Mouse (Mus musculus) heart, postnatal 14 days (tissue): ENCODE measurements at regions not wholly inside any gene's neighbourhood (a gene's known extent, or its start where the extent isn't known, plus 50 kb on each side); places are given as distances from the start of the nearest gene placed in this dataset.

Experiments used
- DNase-seq, 2 experiments: peaks; one replicate each; pipeline ENCODE4 v3.0.0; 2021 to 2022
- intact Hi-C: fragments of 180-260 bp; cut with DNase I; formaldehyde crosslinking; loops from one replicate; pipeline ENCODE4 v1.15.1; 2025

- peak; percentile 40 to 44 for DNase-seq
- intact Hi-C loops, result no loop called here
Observed at GRCm38 (mm10) chr15:59954345-59954744, 62.1 kb downstream of the 4933412E24Rik start.

GRCm38 (mm10) chr15:59953857-59954256 is 62.6 kb downstream of the 4933412E24Rik start:
- intact Hi-C loops, result no loop called here
- no peak for DNase-seq

- DNase-seq, result peak in 1 of 2 experiments; percentile 3
- intact Hi-C loops, result no loop called here
Observed at GRCm38 (mm10) chr15:59950617-59951216, 65.7 kb downstream of the 4933412E24Rik start.

GRCm38 (mm10) chr15:59945208-59945607 is 71.2 kb downstream of the 4933412E24Rik start:
- intact Hi-C loops, result no loop called here

GRCm38 (mm10) chr15:59936486-59936885 is 79.9 kb downstream of the 4933412E24Rik start:
- no peak for DNase-seq
- intact Hi-C loops, result no loop called here

More at GRCm38 (mm10) chr15:59945208-59945607, 71.2 kb downstream of the 4933412E24Rik start:
- DNase-seq, result no peak

GRCm38 (mm10) chr15:59913860-59914259 is 102.6 kb downstream of the 4933412E24Rik start:
- DNase-seq, result no peak
- intact Hi-C loops, result no loop called here

- intact Hi-C loops, result loop anchor here (10.0 kb wide), 1 partner anchor 1187 kb away; no protein-coding TSS in a partner anchor
- no peak for DNase-seq
Observed at GRCm38 (mm10) chr15:59908300-59908699, 108.1 kb downstream of the 4933412E24Rik start.

- DNase-seq, result peak in 1 of 2 experiments; percentile 7
- intact Hi-C loops, result loop anchor here (10.0 kb wide), 1 partner anchor 1189 kb away; no protein-coding TSS in a partner anchor
Observed at GRCm38 (mm10) chr15:59905832-59906797, 110.3 kb downstream of the 4933412E24Rik start.

- no peak for DNase-seq
- intact Hi-C loops, result loop anchor here (10.0 kb wide), 1 partner anchor 1190 kb away; no protein-coding TSS in a partner anchor
Observed at GRCm38 (mm10) chr15:59904741-59905140, 111.7 kb downstream of the 4933412E24Rik start.

GRCm38 (mm10) chr15:59888996-59889395 is 127.4 kb downstream of the 4933412E24Rik start:
- DNase-seq, result no peak
- intact Hi-C loops, result no loop called here

GRCm38 (mm10) chr15:59888131-59888459 is 128.3 kb downstream of the 4933412E24Rik start:
- no peak for DNase-seq
- intact Hi-C loops, result no loop called here

- no peak for DNase-seq
- intact Hi-C loops, result no loop called here
Observed at GRCm38 (mm10) chr15:59887381-59888130, 128.9 kb downstream of the 4933412E24Rik start.

- no peak for DNase-seq
- intact Hi-C loops, result no loop called here
Observed at GRCm38 (mm10) chr15:59886036-59886435, 130.4 kb downstream of the 4933412E24Rik start.

GRCm38 (mm10) chr15:59882444-59882843 is 134.0 kb downstream of the 4933412E24Rik start:
- DNase-seq, result no peak
- intact Hi-C loops, result no loop called here

- intact Hi-C loops, result no loop called here
- no peak for DNase-seq
Observed at GRCm38 (mm10) chr15:59880426-59880825, 136.0 kb downstream of the 4933412E24Rik start.

- intact Hi-C loops, result no loop called here
- DNase-seq, result no peak
Observed at GRCm38 (mm10) chr15:59879311-59879710, 137.1 kb downstream of the 4933412E24Rik start.

- intact Hi-C loops, result no loop called here
Observed at GRCm38 (mm10) chr15:59876279-59876742, 140.1 kb downstream of the 4933412E24Rik start.

GRCm38 (mm10) chr15:59866701-59867100 is 149.7 kb downstream of the 4933412E24Rik start:
- no peak for DNase-seq
- intact Hi-C loops, result loop anchor here (5.0 kb wide), 1 partner anchor 474 kb away; no protein-coding TSS in a partner anchor

More at GRCm38 (mm10) chr15:59876279-59876742, 140.1 kb downstream of the 4933412E24Rik start:
- no peak for DNase-seq

GRCm38 (mm10) chr15:59864746-59865499 is 151.5 kb downstream of the 4933412E24Rik start:
- DNase-seq, result peak in 1 of 2 experiments; percentile 4
- intact Hi-C loops, result loop anchor here (5.0 kb wide), 1 partner anchor 473 kb away; no protein-coding TSS in a partner anchor
